Mouse (Mus musculus): ENCODE results near the gene Ifnlr1. TPM values are rescaled to one million over a fixed set of nuclear protein-coding genes. Genes with fewer than 3 reads are reported as not detected.

The Ifnlr1 gene
- polyA plus RNA-seq, 1 experiment from 2014 or later = 0.68 TPM

- ATAC-seq (ENCODE audit: extremely low read depth, insufficient number of reproducible peaks, low FRiP score, low TSS enrichment) = no peak
- no peaks in the 10 kb centered on the region for H3K9me3 ChIP-seq
- no peaks in the 10 kb centered on the region for H3K36me3 ChIP-seq
- H3K9ac ChIP-seq = no peak overlapping the region
- no peak overlapping the region for H3K4me2 ChIP-seq
- H3K27ac ChIP-seq (replicated peaks) = no peak overlapping the region
- no peaks in the 10 kb centered on the region for H3K4me1 ChIP-seq
- peaks cover 6% of the 10 kb centered on the region; the same call in 1 of the 2 replicates for H3K27me3 ChIP-seq (replicated peaks)
- 57% methylated on average over 16 of the region's 16 CpGs for WGBS
- H3K4me3 ChIP-seq = no peak overlapping the region
Measured at GRCm38 (mm10) chr4:135744726-135745448, 58.8 kb downstream of the Ifnlr1 start.

GRCm38 (mm10) chr4:135745613-135746012 is 59.5 kb downstream of the Ifnlr1 start:
- ATAC-seq (ENCODE audit: extremely low read depth, insufficient number of reproducible peaks, low FRiP score, low TSS enrichment) = no peak
- H3K4me1 ChIP-seq = no peaks in the 10 kb centered on the region
- 68% methylated on average over 10 of the region's 10 CpGs for WGBS

GRCm38 (mm10) chr4:135750896-135751295 is 64.8 kb downstream of the Ifnlr1 start:
- Histone ChIP-seq H3K4me2 (no peak overlapping the region), H3K36me3 (no peaks in the 10 kb centered on the region), H3K9ac (no peak overlapping the region), H3K4me3 (no peak overlapping the region), H3K4me1 (no peaks in the 10 kb centered on the region), H3K27me3 (replicated peaks) (no peaks in the 10 kb centered on the region), H3K9me3 (peaks cover 13% of the 10 kb centered on the region), H3K27ac (replicated peaks) (no peak overlapping the region)
- no peak for ATAC-seq (ENCODE audit: extremely low read depth, insufficient number of reproducible peaks, low FRiP score, low TSS enrichment)
- 72% methylated on average over 8 of the region's 8 CpGs for WGBS

More at GRCm38 (mm10) chr4:135745613-135746012, 59.5 kb downstream of the Ifnlr1 start:
- no peak overlapping the region for H3K4me3 ChIP-seq
- H3K9me3 ChIP-seq = no peaks in the 10 kb centered on the region
- no peak overlapping the region for H3K27ac ChIP-seq (replicated peaks)
- H3K36me3 ChIP-seq = no peaks in the 10 kb centered on the region
- H3K9ac ChIP-seq = no peak overlapping the region
- no peak overlapping the region for H3K4me2 ChIP-seq
- H3K27me3 ChIP-seq (replicated peaks) = peaks cover 6% of the 10 kb centered on the region; the same call in 1 of the 2 replicates

GRCm38 (mm10) chr4:135752106-135752778 is 66.2 kb downstream of the Ifnlr1 start:
- no peaks in the 10 kb centered on the region for H3K4me1 ChIP-seq
- H3K27me3 ChIP-seq (replicated peaks) = no peaks in the 10 kb centered on the region
- WGBS = 65% methylated on average over 7 of the region's 7 CpGs
- no peak for ATAC-seq (ENCODE audit: extremely low read depth, insufficient number of reproducible peaks, low FRiP score, low TSS enrichment)
- no peaks in the 10 kb centered on the region for H3K36me3 ChIP-seq
- no peak overlapping the region for H3K9ac ChIP-seq
- H3K4me2 ChIP-seq = no peak overlapping the region
- peaks cover 13% of the 10 kb centered on the region for H3K9me3 ChIP-seq
- no peak overlapping the region for H3K27ac ChIP-seq (replicated peaks)
- no peak overlapping the region for H3K4me3 ChIP-seq

- Histone ChIP-seq H3K27me3 (replicated peaks) (no peaks in the 10 kb centered on the region), H3K4me1 (no peaks in the 10 kb centered on the region), H3K9me3 (peaks cover 13% of the 10 kb centered on the region), H3K9ac (no peak overlapping the region), H3K4me2 (no peak overlapping the region), H3K27ac (replicated peaks) (no peak overlapping the region), H3K36me3 (no peaks in the 10 kb centered on the region), H3K4me3 (no peak overlapping the region)
- no peak for ATAC-seq (ENCODE audit: extremely low read depth, insufficient number of reproducible peaks, low FRiP score, low TSS enrichment)
- WGBS = 75% methylated on average over 8 of the region's 8 CpGs
Measured at GRCm38 (mm10) chr4:135752779-135753164, 66.7 kb downstream of the Ifnlr1 start.

Other genes with a start within 250 kb of the Ifnlr1 start
- 0.11 and 0.32 TPM in 2 replicates for gene Stpg1, start 191.5 kb upstream of the Ifnlr1 start, polyA plus RNA-seq (2015; fragmentation: Nextera tagmentation; extraction: Ambion mirVana)
- 3.0 and 3.2 TPM in 2 replicates for gene Nipal3, start 191.2 kb upstream of the Ifnlr1 start, polyA plus RNA-seq (2015; fragmentation: Nextera tagmentation; extraction: Ambion mirVana)
- 4.4 and 4.8 TPM in 2 replicates for gene Grhl3, start 112.7 kb upstream of the Ifnlr1 start, polyA plus RNA-seq (2015; fragmentation: Nextera tagmentation; extraction: Ambion mirVana)
- gene Il22ra1, start 41.9 kb downstream of the Ifnlr1 start, polyA plus RNA-seq (2015; fragmentation: Nextera tagmentation; extraction: Ambion mirVana) = not detected in 2 replicates
- gene Myom3, start 73.4 kb downstream of the Ifnlr1 start, polyA plus RNA-seq (2015; fragmentation: Nextera tagmentation; extraction: Ambion mirVana) = 0.23 and 0.37 TPM in 2 replicates
- gene Srsf10, start 169.5 kb downstream of the Ifnlr1 start, polyA plus RNA-seq (2015; fragmentation: Nextera tagmentation; extraction: Ambion mirVana) = 130 and 140 TPM in 2 replicates
- gene Pnrc2, start 187.6 kb downstream of the Ifnlr1 start, polyA plus RNA-seq (2015; fragmentation: Nextera tagmentation; extraction: Ambion mirVana) = 114 and 125 TPM in 2 replicates
- gene Cnr2, start 209.1 kb downstream of the Ifnlr1 start, polyA plus RNA-seq (2015; fragmentation: Nextera tagmentation; extraction: Ambion mirVana) = 0.29 and 0.36 TPM in 2 replicates
- 46.0 and 47.9 TPM in 2 replicates for gene Fuca1, start 234.4 kb downstream of the Ifnlr1 start, polyA plus RNA-seq (2015; fragmentation: Nextera tagmentation; extraction: Ambion mirVana)